Mouse (Mus musculus) macrophage (primary cell): ENCODE measurements around the gene Psma6. TPM values are rescaled to one million over a fixed set of nuclear protein-coding genes. Genes with fewer than 3 reads are reported as not detected.

Experiments
- H3K27ac ChIP-seq: fragments of 350-480 bp; formaldehyde crosslinking; 2 replicates; pipeline ENCODE4 v1.9.0; 2021
- H3K36me3 ChIP-seq: fragments of 350-480 bp; formaldehyde crosslinking; 2 replicates; pipeline ENCODE4 v1.9.0; 2021; ENCODE audit errors: inconsistent target
- H3K4me3 ChIP-seq: fragments of 350-480 bp; formaldehyde crosslinking; 2 replicates; pipeline ENCODE4 v1.9.0; 2021; ENCODE audit errors: inconsistent target
- H3K79me2 ChIP-seq: fragments of 350-480 bp; formaldehyde crosslinking; 2 replicates; pipeline ENCODE4 v1.9.0; 2021; ENCODE audit errors: inconsistent target
- WGBS: methylation state at CpG from one replicate; pipeline ENCODE4 v1.1.7; 2026; ENCODE audit warnings: inconsistent platforms; ENCODE audit not compliant: missing documents; 5-methylcytosine and 5-hydroxymethylcytosine counted together
- polyA plus RNA-seq: library from polyadenylated mRNA; stranded (reverse); fragments of 250-400 nt; gene quantifications from 3 replicates; pipeline ENCODE4 v1.2.4, GENCODE M21; 2018; ENCODE audit warnings: inconsistent platforms

Gene Psma6
- polyA plus RNA-seq, 1 experiment from 2014 or later: 190 TPM

DNA sequence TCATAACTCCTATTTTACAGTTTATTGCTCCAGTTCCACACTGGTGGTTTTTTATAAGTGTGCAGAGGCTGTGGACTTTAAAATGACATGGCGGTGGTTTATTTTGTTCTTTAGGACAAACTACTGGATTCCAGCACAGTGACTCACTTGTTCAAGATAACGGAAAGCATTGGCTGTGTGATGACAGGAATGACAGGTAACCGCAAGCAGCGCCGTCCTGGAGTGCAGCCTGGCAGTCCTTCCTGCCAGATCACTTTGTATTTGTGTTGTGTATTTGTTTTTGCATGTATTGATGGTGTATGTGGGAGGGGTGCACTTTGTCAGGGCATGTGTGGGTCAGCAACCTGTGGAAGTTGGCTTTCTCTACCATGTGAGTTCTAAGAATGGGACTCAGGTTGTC lies 23.9 kb downstream of the Psma6 start:
- Histone ChIP-seq H3K36me3 (peaks cover 39% of the 10 kb centered on the region), H3K27ac (no peak overlapping the region), H3K4me3 (no peak overlapping the region), H3K79me2 (peaks cover 68% of the 10 kb centered on the region)
- WGBS: 96% methylated on average over 5 of the region's 5 CpGs

DNA sequence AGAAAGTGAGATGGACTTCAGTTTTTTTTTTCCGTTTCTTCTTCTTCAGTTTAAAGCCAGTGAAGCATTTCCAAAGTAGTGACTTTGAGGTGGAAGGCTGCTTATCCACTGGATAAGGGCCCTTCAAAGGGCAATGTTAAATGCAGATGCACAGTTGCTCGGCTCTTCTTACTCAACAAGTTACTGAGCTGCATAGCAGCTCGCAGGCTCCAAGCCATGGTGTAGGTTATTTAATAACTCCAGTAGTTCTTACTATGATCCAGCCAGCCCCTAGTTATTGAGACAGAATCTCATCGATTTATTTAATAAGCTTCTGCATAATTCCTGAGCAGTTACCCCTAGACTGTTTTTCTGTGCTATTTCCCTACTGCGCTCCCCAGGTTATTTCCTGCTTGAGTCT lies 31.2 kb downstream of the Psma6 start:
- no peak overlapping the region for H3K4me3 ChIP-seq
- 91% methylated on average over 4 of the region's 5 CpGs for WGBS
- no peaks in the 10 kb centered on the region for H3K79me2 ChIP-seq
- H3K36me3 ChIP-seq: peaks cover 48% of the 10 kb centered on the region
- H3K27ac ChIP-seq: no peak overlapping the region

DNA sequence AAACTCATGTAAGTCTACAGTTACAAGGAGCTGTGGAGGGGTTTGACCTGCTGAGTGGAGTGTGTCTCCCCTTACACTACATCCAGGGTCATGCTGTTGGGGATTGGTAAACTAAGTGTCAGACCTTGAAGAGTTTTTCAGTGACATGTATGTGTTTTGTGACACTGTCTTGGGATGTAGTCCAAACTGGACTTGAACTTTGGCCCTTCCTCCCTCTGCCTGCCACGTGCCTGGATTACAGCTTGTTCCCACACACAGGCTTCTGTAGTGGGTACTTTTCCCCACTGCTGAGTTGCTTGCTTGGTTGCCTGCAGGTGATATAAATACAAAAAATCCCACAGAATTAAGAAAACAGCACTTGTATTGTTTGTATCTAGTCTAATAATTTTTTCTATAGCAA lies 31.7 kb downstream of the Psma6 start:
- Histone ChIP-seq H3K27ac (no peak overlapping the region), H3K79me2 (no peaks in the 10 kb centered on the region)
- 89% methylated on average over 1 of the region's 1 CpGs for WGBS

DNA sequence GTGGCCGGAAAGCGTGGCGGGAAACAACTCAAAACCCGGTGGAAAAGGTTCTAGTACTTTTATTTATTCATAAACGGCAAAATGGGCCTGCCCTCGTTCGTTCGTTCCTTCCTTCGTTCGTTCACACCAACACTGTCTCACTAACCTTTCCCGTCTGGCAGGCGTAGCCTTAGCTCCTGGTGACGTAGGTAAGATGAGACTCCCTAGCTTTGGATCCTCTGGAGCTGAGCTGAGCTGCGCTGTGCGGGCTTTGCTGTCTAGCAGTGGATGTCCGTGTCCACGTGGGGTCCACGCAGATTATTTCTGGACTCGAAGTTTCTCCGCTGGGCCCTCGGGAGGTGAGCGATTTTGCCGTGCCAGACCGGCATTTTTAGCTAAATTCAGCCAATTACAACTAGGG lies 36.2 kb downstream of the Psma6 start:
- peaks cover 20% of the 10 kb centered on the region; the same call in 1 of the 2 replicates for H3K36me3 ChIP-seq
- WGBS: 95% methylated on average over 24 of the region's 24 CpGs
- H3K27ac ChIP-seq: no peak overlapping the region
- no peaks in the 10 kb centered on the region for H3K79me2 ChIP-seq
- H3K4me3 ChIP-seq: no peak overlapping the region

More for the DNA sequence above, 31.7 kb downstream of the Psma6 start:
- H3K36me3 ChIP-seq: peaks cover 47% of the 10 kb centered on the region
- no peak overlapping the region for H3K4me3 ChIP-seq

DNA sequence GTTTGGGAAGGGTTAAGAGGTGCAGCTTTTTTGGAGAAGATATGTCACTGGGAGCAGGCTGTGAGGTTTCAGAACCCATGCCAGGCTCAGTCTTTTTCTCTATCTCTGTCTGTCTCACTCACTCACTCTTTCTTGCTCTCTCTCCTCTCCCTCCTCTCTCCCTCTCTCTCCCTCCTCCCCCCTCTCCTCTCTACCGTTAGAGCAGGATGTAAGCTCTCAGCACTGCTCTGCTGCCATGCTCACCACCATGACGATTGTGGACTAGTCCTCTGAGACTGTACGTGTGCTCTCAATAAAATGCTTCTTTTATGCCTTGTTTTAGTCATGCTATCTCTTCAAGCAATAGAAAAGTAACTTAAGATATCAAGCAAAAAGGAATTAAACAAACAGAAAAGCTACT lies 38.0 kb downstream of the Psma6 start:
- Histone ChIP-seq H3K4me3 (no peak overlapping the region), H3K79me2 (no peaks in the 10 kb centered on the region), H3K36me3 (peaks cover 16% of the 10 kb centered on the region; the same call in 1 of the 2 replicates), H3K27ac (no peak overlapping the region)
- 37% methylated on average over 3 of the region's 3 CpGs for WGBS

DNA sequence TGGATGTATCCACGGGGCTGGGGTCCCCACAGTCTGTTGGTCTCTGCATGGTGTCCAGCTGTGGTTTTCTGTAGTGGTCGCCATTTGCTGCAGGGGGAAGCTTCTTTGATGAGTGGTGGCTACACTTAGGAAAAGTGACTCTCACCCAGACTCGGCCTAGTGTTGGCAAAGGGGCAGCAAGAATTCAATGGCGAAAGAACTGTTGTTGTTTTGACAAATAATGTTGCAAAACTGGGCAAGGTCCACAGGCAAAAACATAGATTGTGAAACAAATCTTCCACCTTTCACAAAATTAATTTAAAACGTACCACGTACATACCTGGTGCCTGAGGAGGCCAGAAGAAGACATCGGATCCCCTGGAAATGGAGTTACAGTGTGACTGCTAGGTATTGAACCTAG lies 42.3 kb downstream of the Psma6 start:
- H3K27ac ChIP-seq: no peak overlapping the region
- H3K36me3 ChIP-seq: no peaks in the 10 kb centered on the region
- no peak overlapping the region for H3K4me3 ChIP-seq
- H3K79me2 ChIP-seq: no peaks in the 10 kb centered on the region
- 90% methylated on average over 7 of the region's 7 CpGs for WGBS

DNA sequence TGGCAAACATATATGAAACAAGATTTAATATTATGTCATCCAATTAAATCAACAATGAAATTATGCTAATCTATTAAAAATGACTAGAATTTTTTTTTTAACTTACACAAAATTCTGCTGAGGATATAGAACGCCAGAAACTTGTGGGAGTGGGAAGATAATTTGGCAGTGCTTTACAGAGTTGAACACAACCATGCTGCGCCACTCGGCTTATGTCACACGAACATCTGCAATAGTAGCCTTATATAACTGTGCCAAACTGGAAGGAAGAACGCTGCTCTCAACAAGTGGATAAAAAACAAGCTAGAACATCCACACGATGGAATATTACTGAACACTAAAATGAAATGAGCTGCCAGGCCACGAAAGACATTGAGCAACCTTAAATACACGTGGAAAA lies 45.2 kb downstream of the Psma6 start:
- Histone ChIP-seq H3K79me2 (no peaks in the 10 kb centered on the region), H3K4me3 (no peak overlapping the region), H3K27ac (no peak overlapping the region), H3K36me3 (no peaks in the 10 kb centered on the region)
- 78% methylated on average over 8 of the region's 8 CpGs for WGBS

DNA sequence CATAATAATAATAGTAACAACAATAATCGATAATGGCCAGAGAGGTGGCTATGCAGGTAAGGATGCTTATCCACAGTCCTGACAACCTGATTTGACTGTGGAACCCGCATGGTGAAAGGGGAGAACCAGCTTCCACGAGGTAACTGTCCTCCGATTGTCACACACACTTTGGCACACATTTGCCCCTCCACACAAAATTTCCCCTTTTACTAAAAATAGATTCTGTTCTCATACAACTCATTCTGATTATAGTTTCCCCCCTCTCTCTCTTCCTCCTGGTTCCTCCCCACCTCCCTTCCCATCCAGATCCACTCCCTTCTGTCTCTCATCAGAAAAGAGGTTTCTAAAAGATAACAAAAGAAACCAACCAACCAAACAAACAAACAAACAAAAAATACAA lies 45.9 kb downstream of the Psma6 start:
- 56% methylated on average over 4 of the region's 4 CpGs for WGBS
- Histone ChIP-seq H3K79me2 (no peaks in the 10 kb centered on the region), H3K36me3 (no peaks in the 10 kb centered on the region), H3K4me3 (no peak overlapping the region), H3K27ac (no peak overlapping the region)

DNA sequence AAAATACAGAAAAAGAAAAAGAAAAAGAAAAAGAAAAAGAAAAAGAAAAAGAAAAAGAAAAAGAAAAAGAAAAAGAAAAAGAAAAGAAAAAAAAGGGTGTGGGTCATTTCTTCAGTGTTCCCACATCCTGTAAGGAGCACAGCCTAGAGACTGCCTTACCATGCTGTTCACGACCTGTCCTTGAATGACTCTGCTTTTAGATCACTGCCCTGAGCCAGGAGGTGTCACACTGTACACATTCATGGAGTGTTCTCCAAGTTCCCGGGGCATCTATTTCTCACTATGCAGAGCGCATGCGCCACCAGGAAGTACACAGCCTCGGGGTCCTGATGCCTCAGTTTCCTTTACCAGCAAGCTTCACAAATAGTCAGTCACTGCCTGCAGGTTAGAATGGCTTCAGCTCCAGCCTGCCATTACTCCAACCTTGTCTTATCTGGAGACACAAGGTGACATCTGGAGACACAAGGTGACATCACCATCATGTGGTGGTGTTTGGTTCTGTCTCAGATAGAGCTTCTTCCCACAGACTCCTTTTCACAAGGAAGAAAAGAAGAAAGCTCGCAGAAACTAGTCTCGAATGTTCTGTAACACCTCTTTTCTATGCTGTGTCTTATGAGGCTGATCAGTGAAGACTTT lies 48.4 kb downstream of the Psma6 start:
- no peak overlapping the region for H3K4me3 ChIP-seq
- H3K79me2 ChIP-seq: no peaks in the 10 kb centered on the region
- H3K27ac ChIP-seq: no peak overlapping the region
- H3K36me3 ChIP-seq: no peaks in the 10 kb centered on the region
- 86% methylated on average over 7 of the region's 7 CpGs for WGBS

DNA sequence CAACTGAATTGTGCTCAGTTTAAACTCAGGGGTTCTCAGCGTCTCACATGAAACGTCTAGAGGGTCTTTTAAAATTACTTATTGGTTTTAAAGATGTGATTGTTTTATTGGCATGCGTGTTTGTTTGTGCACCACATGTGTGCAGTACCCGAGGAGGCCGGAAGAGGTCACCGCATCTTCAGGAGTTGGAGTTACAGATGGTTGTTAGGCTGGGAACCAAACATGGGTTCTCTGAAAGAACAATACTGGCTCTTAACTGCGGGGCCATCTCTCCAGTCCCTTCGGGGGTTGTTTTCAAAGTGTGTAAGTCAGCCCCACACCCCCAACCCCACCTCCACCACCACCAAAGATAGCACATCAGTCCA lies 48.9 kb downstream of the Psma6 start:
- Histone ChIP-seq H3K79me2 (no peaks in the 10 kb centered on the region), H3K36me3 (no peaks in the 10 kb centered on the region), H3K27ac (no peak overlapping the region), H3K4me3 (no peak overlapping the region)
- 96% methylated on average over 8 of the region's 8 CpGs for WGBS

DNA sequence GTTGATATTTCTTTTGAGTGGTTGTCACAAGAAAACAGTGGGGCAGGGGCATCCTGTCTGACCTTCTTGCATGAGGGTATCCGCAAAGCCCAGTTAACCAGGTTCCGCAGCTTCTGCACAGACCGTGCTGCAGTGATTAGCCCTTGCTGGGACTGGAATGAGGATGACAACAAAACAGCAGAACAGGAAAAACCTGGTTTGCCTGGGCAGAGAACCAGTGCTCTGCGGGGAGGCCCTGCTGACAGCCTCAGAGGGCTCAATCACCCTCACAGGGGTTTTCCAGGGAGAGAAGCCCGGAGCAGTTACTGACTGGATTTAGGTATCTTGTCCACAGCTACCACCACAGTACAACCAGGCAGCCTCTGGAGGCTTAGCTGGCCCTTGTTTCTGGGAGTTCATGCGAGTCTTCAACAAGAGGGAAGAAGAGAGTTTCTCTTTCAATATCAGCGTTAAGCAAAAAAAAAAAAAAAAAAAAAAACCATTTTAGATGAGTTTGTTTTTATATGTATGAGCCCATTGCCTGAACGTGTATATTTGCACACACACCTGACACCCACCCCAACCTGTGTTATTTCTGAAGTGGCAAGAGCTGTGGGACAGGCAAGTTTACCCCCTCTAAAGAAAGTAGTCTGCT lies 49.9 kb downstream of the Psma6 start:
- WGBS: 19% methylated on average over 7 of the region's 8 CpGs
- no peaks in the 10 kb centered on the region for H3K79me2 ChIP-seq
- H3K27ac ChIP-seq: peak overlapping the region; percentile 50
- H3K36me3 ChIP-seq: no peaks in the 10 kb centered on the region
- no peak overlapping the region for H3K4me3 ChIP-seq

DNA sequence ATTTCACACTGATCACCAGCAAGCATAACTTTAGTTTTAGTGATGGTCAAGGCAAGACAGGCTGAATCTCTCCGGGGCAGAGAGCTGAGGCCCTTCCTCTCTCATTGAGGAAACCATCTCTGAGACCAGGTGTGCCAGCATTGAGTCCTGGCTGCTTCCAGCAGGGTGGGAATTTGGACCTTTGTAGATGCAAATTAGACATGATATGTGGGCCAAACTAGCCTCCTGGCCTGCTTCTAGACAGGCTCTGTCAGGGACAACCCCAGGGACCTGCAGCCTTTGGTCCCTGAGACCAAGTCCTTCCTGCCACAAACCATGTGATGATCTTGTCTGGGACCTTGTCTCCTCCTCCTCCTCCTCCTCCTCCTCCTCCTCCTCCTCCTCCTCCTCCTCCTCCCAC lies 51.1 kb downstream of the Psma6 start:
- Histone ChIP-seq H3K4me3 (no peak overlapping the region), H3K79me2 (no peaks in the 10 kb centered on the region), H3K27ac (no peak overlapping the region), H3K36me3 (no peaks in the 10 kb centered on the region)
- 50% methylated on average over 1 of the region's 1 CpGs for WGBS

DNA sequence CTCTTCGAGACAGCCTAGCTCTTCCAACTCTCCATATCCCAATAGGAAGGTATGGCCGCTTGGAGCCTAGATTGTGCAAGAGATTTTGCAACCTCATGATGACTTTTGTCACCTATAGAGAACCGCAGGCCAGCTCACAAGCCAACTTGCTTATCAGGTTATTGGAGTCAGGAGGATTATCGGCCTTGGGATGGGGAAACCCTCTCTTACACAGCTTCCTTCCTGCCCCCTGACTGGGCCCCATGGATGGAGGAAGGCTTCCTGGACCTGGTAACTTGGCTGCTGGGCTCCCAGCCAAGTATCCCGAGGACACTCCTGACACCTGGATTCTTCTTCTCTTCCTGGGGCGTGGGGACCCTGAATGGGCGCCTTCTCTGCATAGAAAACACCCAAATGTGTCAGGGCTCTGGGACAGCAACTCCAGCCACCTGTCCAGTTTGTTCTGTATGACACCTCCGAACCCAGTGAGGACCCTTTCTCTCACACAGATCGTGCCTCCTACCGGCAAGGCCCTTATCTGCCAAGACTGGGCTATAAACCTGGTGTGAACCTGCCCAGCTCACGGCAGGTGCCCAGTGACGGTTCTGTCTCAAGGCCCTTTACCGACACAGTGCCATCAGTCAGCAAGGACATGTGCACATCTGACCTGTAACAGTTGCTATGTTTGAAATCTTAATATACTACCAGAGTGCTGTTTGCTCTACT lies 53.3 kb downstream of the Psma6 start:
- no peak overlapping the region for H3K27ac ChIP-seq
- H3K4me3 ChIP-seq: no peak overlapping the region
- 64% methylated on average over 13 of the region's 13 CpGs for WGBS
- H3K36me3 ChIP-seq: no peaks in the 10 kb centered on the region
- H3K79me2 ChIP-seq: no peaks in the 10 kb centered on the region

DNA sequence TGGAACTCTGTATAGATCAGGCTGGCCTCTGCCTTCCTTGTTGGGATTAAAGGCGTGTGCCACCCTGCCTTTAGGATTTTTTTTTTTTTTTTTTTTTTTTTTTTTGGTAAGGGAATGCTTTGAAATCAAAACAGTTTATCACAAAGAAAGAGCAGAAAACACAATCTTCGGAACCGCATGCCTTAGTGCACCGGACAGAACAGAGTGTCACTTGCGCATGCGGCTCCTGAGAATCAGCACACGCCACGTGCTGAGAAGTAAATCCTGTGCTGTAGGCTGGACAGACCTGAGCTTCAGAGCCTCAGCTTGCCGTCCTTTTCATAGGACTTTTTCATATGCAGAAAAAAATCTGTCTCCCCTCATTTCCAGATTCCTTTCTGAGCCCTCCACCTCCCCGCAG lies 54.0 kb downstream of the Psma6 start:
- H3K36me3 ChIP-seq: no peaks in the 10 kb centered on the region
- no peak overlapping the region for H3K4me3 ChIP-seq
- H3K79me2 ChIP-seq: no peaks in the 10 kb centered on the region
- 90% methylated on average over 10 of the region's 10 CpGs for WGBS
- H3K27ac ChIP-seq: no peak overlapping the region

DNA sequence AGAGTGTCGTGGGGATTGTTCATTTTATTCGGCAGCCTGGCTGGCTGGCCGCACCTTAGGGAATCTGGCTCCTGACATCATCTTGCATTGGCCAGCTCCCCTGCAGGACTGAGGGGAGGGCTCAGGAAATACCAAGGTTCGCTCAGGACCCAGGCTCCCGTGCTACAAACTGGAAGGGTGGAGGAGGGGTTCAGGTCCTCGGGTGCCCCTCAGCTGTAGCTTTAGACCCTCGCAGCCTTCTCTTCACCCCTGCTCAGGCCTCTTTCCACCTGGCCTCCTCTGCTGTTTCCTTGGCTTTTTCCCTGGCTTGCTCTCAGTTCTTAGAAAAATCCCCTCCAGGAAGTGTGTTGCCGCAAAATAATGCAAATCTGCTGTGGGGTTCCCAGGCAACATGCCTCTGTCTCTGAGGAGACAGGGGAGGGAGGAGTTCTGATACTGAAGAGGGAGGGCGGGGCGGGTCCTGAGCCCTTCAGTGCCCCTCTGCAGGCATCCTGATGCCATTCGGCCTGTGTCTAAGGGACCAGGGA lies 54.7 kb downstream of the Psma6 start:
- Histone ChIP-seq H3K79me2 (no peaks in the 10 kb centered on the region), H3K4me3 (no peak overlapping the region), H3K36me3 (no peaks in the 10 kb centered on the region), H3K27ac (no peak overlapping the region)
- 58% methylated on average over 11 of the region's 11 CpGs for WGBS
